Mouse (Mus musculus): ENCODE measurements around the gene Cdc34. TPM values are rescaled to one million over a fixed set of nuclear protein-coding genes. Genes with fewer than 3 reads are reported as not detected.

Gene Cdc34
- 61.9 and 69.9 TPM in 2 replicates for total RNA-seq (2014; rRNA removed)
- polyA plus RNA-seq (2015; fragmentation: Nextera tagmentation; extraction: Ambion mirVana) = 67.9 and 76.5 TPM in 2 replicates

DNA sequence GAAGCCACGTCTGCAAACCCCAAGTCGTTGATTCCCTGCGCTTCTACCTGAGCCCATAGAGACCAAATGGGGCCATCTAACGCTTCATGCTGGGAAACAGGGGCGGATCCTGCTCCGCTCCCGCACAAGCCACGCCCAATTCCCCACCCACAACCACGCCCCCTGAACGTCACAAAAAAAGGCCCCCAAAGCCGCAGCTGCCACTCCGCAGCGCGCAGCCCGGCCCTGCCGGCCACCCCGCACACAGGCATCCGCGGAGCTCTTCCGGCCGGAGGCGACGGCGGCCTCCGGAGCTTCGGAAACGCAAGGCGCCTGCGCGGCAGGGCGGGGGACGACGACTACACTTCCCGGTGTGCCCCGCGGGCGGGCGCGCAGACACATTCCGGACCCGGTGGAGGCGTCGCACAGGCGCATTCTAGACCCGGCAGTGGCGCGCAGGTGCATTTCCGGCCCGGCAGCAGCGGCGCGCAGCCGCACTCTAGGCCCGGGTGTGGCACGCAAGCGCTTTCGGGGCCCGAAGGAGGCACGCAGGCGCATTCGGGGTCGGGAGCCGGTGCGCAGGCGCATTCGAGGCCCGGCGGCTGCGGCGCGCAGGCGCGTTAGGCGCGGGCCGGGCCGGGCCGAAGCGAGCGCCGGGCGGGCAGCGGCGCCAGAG, at the start of gene Cdc34:
Cdc34 (plus strand) TSS at position 605 of the 655 bp plus-strand sequence.
- WGBS = 1% methylated on average over 80 of the region's 84 CpGs
- peak; percentile 57 for TF ChIP-seq CTCF (IDR thresholded peaks at IDR 0.05; ENCODE audit: low read depth)

DNA sequence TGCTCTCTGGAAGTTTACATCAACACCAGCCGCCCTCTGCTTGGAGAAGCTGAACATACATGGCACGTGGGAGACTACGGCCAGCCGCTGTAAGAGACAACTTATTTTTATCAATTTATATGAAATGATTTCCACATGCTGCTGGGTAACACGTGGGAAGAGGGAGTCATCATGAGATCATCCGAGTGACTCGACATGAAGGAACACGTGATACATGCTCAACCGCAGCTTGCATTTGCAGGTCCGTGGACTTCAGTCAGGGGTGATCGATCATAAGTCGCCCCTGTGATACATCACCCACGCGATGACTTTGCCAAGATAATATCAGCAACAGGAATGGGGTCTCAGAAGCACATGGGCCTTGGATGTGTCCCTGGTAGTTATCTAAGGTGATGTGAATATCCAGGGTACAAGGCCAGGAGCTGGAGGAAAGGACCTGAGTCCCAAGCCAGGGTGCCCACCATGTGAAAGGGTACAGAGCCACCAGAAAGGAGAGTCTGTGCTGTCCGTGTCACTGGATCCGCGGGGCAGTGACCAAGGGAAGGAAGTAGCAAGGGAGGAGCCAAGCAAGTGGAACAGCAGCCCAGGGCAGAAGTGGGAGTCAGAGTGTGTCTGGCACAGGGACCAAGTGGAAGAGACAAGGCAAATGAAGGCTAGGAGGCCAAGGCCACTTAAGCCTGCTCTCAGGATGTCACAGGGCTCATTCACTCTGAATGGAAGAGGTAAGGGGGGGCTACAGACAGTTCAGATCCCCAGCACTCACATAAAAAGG, 48.8 kb upstream of the Cdc34 start:
- no peaks in the 10 kb centered on the region for H3K36me3 ChIP-seq (ENCODE audit: insufficient read depth)
- peaks cover 8% of the 10 kb centered on the region; the same call in 1 of the 2 replicates for H3K4me1 ChIP-seq (ENCODE audit: insufficient read depth)
- DNase-seq = no peak
- H3K27ac ChIP-seq (ENCODE audit: low read depth, low read length) = no peak overlapping the region
- no peak for ATAC-seq
- no peak for TF ChIP-seq CTCF (IDR thresholded peaks at IDR 0.05; ENCODE audit: low read depth)
- H3K9ac ChIP-seq = no peak overlapping the region
- no peaks in the 10 kb centered on the region for H3K9me3 ChIP-seq (ENCODE audit: low read length)
- H3K4me3 ChIP-seq (ENCODE audit: low read depth, low read length) = no peak overlapping the region
- H3K4me2 ChIP-seq (ENCODE audit: low read depth) = no peak overlapping the region
- no peaks in the 10 kb centered on the region for H3K27me3 ChIP-seq (ENCODE audit: insufficient read depth, low read length)
- 86% methylated on average over 17 of the region's 17 CpGs for WGBS

More for the DNA sequence above, at the start of gene Cdc34:
- H3K36me3 ChIP-seq (ENCODE audit: insufficient read depth) = peaks cover 22% of the 10 kb centered on the region
- H3K4me3 ChIP-seq (ENCODE audit: low read depth, low read length) = peak within 1 kb of the TSS; percentile 70
- peak; percentile 100 for DNase-seq
- peak; percentile 96 for ATAC-seq
- H3K4me1 ChIP-seq (ENCODE audit: insufficient read depth) = peaks cover 15% of the 10 kb centered on the region; the same call in 1 of the 2 replicates
- no peaks in the 10 kb centered on the region for H3K9me3 ChIP-seq (ENCODE audit: low read length)
- peak within 1 kb of the TSS; percentile 90 for H3K4me2 ChIP-seq (ENCODE audit: low read depth)
- H3K9ac ChIP-seq = peak within 1 kb of the TSS; percentile 82
- peak within 1 kb of the TSS; percentile 89 for H3K27ac ChIP-seq (ENCODE audit: low read depth, low read length)
- no peaks in the 10 kb centered on the region for H3K27me3 ChIP-seq (ENCODE audit: insufficient read depth, low read length)

DNA sequence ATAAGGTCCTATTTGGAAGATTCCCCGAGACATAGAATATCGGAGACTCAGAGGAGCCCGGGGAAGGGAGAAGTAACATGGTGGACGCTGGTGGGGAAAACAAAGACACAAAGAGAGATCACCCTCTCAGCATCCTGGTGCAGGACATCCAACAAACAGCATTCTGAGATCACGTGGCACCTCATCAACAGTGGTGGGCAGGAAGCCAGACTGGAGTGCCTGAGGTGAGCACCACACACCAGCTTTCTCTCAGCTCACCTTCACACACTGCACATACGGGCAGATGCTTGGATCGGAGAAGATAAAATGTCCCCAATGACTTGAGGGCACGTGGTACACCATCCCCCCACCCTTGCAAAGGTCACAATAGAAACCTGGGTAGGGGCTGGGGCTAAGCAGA, 45.7 kb upstream of the Cdc34 start:
- TF ChIP-seq CTCF (IDR thresholded peaks at IDR 0.05; ENCODE audit: low read depth) = no peak
- no peak overlapping the region for H3K9ac ChIP-seq
- WGBS = 76% methylated on average over 8 of the region's 8 CpGs

DNA sequence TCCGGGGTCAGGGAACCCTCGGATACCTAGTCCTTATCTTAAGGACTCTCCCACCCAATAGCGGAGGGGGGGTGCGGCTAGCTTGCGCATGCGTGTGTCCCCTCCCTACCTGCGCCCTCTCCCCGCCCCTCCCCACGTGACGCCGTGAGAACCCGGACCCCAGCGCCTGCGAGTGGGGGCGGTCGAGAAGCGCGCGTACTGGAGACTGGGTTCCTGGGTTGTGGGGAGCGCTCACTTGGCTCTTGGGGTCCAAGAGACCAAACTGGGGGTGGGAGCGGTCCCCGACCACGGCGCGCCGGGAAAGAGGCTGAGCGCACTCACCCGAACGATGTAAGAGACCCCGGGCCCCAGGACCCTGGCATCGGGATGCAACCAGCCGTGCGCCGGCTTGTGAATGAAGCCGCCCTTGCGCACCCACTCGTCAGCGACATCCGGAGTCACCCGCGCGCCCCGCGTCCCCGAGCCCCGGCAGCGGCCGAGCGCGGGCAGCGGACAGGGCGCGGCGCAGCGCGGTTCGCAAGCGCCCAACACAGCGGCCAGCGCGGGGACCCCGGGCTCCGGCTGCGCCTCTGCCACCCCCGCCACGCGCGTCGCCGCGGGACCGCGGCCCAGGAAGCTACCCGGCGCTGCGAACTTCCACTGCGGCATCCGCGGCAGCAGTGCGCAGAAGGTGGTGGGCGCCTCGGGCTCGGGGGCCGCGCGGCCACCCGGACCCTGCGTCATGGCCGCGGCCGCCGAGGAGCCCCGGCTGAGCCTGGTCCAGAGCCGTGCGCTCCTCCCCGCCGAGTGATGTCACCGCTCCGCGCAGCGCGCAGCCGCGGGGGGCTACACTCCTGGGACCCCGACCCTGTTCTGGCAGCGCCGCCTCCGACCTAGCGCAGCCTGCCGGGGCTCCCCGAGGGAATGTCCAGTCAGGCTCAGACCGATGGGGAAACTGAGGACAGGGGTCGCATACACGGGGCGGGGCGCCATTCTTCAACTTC, 44.6 kb upstream of the Cdc34 start, which contains the start of gene Shc2:
Shc2 (minus strand) TSS at position 791 of the 983 bp plus-strand sequence.
- ATAC-seq = peak; percentile 91
- Histone ChIP-seq H3K4me2 (ENCODE audit: low read depth) (peak within 1 kb of the TSS; percentile 79), H3K36me3 (ENCODE audit: insufficient read depth) (no peaks in the 10 kb centered on the region), H3K9ac (peak within 1 kb of the TSS; percentile 82), H3K9me3 (ENCODE audit: low read length) (no peaks in the 10 kb centered on the region), H3K27ac (ENCODE audit: low read depth, low read length) (peak within 1 kb of the TSS; percentile 92), H3K4me3 (ENCODE audit: low read depth, low read length) (peak within 1 kb of the TSS; percentile 76), H3K27me3 (ENCODE audit: insufficient read depth, low read length) (no peaks in the 10 kb centered on the region), H3K4me1 (ENCODE audit: insufficient read depth) (peaks cover 16% of the 10 kb centered on the region; the same call in 1 of the 2 replicates)
- 0 out of 2 replicates have a peak, but pooled peaks have one; percentile 8 for TF ChIP-seq CTCF (IDR thresholded peaks at IDR 0.05; ENCODE audit: low read depth)
- WGBS = 3% methylated on average over 91 of the region's 116 CpGs
- peak; percentile 91 for DNase-seq

More for the DNA sequence above, 45.7 kb upstream of the Cdc34 start:
- no peak for ATAC-seq
- H3K9me3 ChIP-seq (ENCODE audit: low read length) = no peaks in the 10 kb centered on the region
- peak overlapping the region; percentile 29; the same call in 1 of the 2 replicates for H3K27ac ChIP-seq (ENCODE audit: low read depth, low read length)
- no peaks in the 10 kb centered on the region for H3K36me3 ChIP-seq (ENCODE audit: insufficient read depth)
- peak overlapping the region; percentile 79 for H3K4me2 ChIP-seq (ENCODE audit: low read depth)
- no peak overlapping the region; the same call in 1 of the 2 replicates for H3K4me3 ChIP-seq (ENCODE audit: low read depth, low read length)
- DNase-seq = no peak
- peaks cover 16% of the 10 kb centered on the region; the same call in 1 of the 2 replicates for H3K4me1 ChIP-seq (ENCODE audit: insufficient read depth)
- H3K27me3 ChIP-seq (ENCODE audit: insufficient read depth, low read length) = no peaks in the 10 kb centered on the region

DNA sequence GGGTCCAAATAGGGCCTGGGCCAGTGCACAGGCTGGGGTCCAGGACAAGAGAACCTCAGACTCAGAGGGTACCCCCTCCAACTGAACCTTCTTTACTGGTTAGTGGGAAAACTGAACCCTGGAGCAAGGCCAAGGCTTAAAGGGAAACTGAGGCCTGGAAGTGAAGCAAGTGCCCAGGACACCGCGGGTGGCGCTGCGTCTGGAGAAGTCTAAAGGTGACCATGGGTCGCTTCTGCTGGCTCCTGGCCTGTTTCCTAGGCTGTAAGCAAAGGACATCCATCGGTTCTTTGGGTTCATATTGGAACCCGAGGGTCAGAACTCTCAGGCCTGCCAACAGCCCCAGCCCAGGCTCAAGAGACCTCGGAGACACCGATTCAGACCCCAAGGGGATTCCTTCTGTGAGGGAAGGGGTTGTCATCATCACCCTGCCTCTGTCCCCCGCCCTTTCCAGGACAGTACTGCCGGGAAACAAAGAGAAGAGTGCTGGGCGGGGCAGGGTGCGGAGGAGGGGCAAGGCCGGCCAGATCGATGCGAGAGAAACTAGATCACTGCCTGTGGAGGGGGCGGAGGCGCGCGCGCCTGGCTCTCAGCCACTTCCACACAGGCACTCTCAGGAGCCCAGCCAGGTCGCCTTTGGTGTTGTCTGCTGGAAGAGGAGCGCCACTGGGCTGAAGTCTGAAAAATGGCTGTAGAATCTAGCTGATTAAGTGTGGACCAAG, 43.4 kb upstream of the Cdc34 start:
- ATAC-seq = no peak

More for the DNA sequence above, 43.4 kb upstream of the Cdc34 start:
- WGBS = 5% methylated on average over 23 of the region's 23 CpGs
- H3K27ac ChIP-seq (ENCODE audit: low read depth, low read length) = no peak overlapping the region
- DNase-seq = no peak
- peaks cover 16% of the 10 kb centered on the region; the same call in 1 of the 2 replicates for H3K4me1 ChIP-seq (ENCODE audit: insufficient read depth)
- no peaks in the 10 kb centered on the region for H3K9me3 ChIP-seq (ENCODE audit: low read length)
- peak overlapping the region; percentile 82; the same call in 1 of the 2 replicates for H3K9ac ChIP-seq
- H3K27me3 ChIP-seq (ENCODE audit: insufficient read depth, low read length) = no peaks in the 10 kb centered on the region
- peak overlapping the region; percentile 76; the same call in 1 of the 2 replicates for H3K4me3 ChIP-seq (ENCODE audit: low read depth, low read length)
- no peaks in the 10 kb centered on the region for H3K36me3 ChIP-seq (ENCODE audit: insufficient read depth)
- H3K4me2 ChIP-seq (ENCODE audit: low read depth) = peak overlapping the region; percentile 79
- no peak for TF ChIP-seq CTCF (IDR thresholded peaks at IDR 0.05; ENCODE audit: low read depth)
